Mouse (Mus musculus) neural tube, embryonic 10.5 days (tissue): ENCODE data around the gene Plcxd2.

Experiments
- DNase-seq: peaks from one replicate; pipeline ENCODE4 v3.0.0-alpha.2; 2017; ENCODE audit warnings: low spot score; ENCODE audit errors: extremely low spot score

The Plcxd2 gene

GRCm38 (mm10) chr16:46010153-46010905, at the start of gene Plcxd2:
Gene Plcxd2, minus strand, starts transcription at chr16:46010218.
- peak; percentile 90 for DNase-seq

DNA sequence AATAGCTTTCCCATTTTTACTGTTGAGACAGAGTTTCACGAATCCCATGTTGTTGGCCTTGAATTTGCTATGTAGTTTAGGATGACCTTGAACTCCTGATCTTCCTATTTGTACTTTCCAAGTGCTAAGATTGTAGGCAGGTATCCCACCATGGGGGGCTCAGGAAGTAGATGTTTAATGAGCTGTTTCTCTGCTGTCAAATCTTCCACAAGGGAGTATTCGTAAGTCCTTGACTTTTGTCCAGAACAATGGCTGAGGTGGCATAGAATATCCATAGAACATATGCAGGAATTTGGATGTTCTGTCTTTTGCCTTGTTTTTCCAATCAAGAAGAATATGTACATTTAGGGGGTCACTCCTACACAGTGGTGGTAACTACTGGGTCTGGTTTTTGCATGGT, 36.9 kb upstream of the Plcxd2 start:
- no peak for DNase-seq

- DNase-seq = no peak
Observed at GRCm38 (mm10) chr16:46036261-46036660, 26.2 kb upstream of the Plcxd2 start.

GRCm38 (mm10) chr16:46033896-46034295, 23.9 kb upstream of the Plcxd2 start:
- no peak for DNase-seq

- no peak for DNase-seq
Observed at GRCm38 (mm10) chr16:46022958-46023491, 13.0 kb upstream of the Plcxd2 start.

DNA sequence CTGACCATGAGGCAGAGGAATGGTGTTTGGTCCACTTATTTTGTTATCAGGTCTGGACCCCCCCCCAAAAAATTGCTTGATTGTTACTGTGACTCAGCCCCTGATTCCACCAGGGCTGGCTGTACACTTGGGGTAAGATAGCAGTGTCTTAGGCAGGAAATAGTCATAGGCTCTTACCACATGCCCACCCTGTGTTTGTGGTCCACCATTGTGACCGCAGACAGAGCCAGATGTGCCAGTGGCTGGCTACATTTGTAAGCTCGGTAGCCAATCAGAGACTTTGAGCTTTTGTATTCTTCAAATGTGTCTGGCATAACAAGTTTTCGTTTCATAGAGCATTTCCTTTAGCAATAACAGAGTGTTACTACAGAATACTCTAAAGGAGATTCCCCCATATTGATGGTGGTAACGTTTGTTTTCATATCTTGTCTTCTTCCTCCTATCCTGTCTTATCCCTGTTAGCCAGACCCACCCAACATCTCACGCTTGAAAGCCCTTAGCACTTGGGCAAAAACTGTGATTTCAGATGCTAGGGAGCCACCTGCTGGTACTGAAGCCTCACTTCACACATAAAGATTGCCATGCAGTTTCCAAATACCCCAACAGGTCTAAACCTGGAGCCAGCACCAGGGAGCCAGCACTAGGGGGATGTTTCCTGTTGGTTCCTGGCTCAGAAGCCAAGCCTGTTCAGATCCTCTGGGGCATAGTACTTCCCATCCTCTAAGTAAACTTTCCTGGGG, 12.3 kb upstream of the Plcxd2 start:
- DNase-seq = peak; percentile 37

- no peak for DNase-seq
Observed at GRCm38 (mm10) chr16:46021302-46021701, 11.3 kb upstream of the Plcxd2 start.

GRCm38 (mm10) chr16:46020396-46020795, 10.4 kb upstream of the Plcxd2 start:
- no peak for DNase-seq

GRCm38 (mm10) chr16:46019799-46020198, 9.8 kb upstream of the Plcxd2 start:
- DNase-seq = no peak

- no peak for DNase-seq
Observed at GRCm38 (mm10) chr16:46019359-46019758, 9.3 kb upstream of the Plcxd2 start.

- DNase-seq = no peak
Observed at GRCm38 (mm10) chr16:46011696-46012095, 1.7 kb upstream of the Plcxd2 start.

- no peak for DNase-seq
Observed at GRCm38 (mm10) chr16:46010906-46011220, 845 bp upstream of the Plcxd2 start.

DNA sequence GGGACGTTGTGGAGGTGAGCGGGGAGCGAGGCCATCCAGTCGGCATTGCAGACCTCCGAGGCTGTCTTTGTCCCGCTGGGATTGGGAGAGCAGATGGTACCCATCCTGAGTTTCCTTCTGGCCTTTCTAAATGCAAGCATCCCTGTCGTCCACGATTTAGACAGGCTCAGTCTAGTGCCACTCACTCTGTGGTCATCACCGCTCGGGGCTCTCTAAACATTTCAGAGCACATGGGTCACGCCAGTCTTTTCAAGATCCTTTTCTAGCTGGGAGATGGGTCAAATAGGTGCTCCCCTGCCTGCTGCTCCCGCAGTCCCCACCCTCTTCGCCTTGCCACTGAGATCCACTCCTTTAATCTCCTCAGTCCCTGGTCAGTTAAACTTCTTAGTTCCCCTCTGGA, 301 bp downstream of the Plcxd2 start:
- no peak for DNase-seq

DNA sequence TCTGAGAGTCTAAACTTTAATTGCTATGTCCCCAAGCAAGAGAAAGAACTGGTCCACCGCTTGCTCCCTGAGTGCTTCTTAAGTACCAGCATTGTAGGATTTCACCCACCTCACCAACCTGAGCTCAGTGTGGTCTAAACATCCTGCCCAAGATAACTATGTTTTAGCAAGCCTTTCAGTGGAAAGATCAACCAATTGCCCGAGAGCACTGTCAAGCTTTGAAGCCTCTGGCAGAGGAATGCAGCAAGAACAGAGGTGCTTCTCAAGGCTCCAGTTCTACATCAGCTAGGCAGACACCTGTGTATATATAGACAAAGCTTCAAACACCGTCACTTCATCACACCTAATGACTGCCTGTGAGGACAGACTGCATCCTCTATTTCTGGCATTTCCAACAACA, 1.3 kb downstream of the Plcxd2 start:
- DNase-seq = no peak

DNA sequence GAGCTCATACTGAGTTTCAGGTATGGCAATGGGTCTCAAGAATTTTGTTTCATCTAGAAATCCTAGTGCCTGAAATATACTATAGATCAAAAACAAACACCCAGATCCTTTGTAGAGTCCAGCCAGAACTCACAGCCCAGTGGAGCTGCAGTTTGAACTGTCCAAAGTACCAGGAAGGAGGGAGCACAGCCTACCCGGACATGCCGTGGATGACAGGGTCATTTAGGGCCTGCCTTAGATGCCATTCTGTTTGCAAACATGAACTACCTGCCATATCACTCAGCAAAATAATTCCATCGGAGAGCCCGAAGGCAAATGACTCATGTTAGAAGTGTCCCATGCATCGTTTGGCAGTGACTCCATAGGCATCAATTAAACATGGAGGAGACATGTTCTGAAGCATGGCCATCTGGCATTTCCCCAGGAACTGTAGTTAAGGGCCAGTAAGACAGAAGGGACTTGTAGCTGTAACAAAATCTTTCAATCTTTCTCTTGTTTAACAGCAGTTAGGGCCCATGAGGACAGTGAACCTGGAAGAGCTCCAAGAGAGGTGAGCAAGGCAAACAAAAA, 1.9 kb downstream of the Plcxd2 start:
- no peak for DNase-seq

DNA sequence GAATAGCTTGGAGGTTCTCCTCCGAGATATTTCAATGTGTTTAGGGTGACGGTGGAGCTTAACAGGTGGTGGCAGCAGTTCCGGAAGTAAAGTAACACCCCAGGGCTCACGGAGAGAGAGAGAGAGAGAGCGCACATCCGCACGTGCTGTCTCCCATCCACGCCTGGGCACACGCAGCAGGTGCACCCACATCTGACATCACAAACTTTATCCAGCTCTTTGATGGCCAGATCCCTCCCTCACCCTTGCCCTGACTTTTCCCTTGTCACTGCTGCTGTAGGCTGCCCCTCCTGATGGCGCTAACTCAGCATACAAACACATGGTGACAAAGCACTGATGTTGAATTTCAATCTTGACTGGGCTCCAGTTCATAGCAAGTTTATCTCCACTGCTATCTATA, 3.8 kb downstream of the Plcxd2 start:
- DNase-seq = no peak

- no peak for DNase-seq
Observed at GRCm38 (mm10) chr16:46001550-46002166, 8.4 kb downstream of the Plcxd2 start.

DNA sequence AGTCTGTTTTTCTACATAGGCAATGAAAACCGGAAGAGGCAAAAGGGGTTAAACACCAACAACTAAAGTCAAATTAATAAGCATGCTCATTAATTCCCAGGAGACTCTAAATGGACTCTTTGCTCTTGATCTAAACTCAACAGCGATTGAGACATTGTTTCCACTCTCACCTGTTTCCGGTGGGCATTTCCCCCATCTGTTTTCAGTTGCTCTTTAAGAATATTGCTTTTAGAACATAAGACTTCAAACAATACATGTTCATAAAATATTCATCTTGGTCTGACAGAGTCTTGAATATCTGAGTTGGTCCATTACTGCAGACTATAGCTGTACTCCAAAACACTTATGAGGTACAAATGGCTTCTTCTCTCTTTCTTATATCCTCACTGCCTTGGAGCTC, 9.0 kb downstream of the Plcxd2 start:
- no peak for DNase-seq

DNA sequence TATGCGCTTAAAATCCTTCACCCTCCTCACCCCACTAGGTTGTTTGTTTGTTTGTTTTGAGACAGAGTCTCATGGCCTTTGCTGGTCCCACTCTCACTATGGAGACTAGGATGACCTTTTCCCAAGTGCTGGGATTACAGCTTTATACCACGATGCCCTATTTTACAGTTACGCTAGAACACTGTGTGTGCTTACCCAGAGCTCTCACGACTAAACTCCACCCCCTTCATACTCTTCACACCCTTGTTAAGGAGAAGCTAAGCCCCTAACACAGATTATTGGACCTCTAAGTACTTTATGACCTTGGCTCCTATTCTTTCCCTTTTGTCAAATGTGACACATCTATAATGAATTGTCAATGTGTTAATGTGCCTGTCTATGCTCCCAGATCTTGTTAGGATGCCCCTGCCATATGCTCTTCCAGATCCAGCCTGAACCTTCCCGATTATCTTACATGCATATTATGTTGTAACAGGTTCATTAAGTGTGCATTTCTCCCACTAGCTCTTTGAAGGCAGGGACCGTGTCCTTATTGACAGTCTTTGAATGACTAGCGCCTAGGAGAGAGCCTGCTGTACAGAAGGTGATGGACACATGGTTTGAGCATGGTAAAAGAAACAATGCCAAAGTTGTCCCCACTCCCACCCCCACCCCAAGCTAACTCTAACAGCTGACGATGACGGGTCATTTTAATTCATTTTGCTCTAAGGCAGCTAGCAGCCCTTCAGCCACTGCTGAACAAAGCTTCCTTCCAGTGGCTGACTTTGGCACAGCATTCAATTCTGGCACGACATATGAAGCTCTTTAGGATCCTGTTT, 10.4 kb downstream of the Plcxd2 start:
- DNase-seq = no peak

- DNase-seq = no peak
Observed at GRCm38 (mm10) chr16:45998231-45998630, 11.8 kb downstream of the Plcxd2 start.
